Mouse (Mus musculus): ENCODE data around the gene R3hdm2. TPM values are rescaled to one million over a fixed set of nuclear protein-coding genes. Genes with fewer than 3 reads are reported as not detected.

Gene R3hdm2
- polyA plus RNA-seq, 1 experiment = 70.7 TPM

DNA sequence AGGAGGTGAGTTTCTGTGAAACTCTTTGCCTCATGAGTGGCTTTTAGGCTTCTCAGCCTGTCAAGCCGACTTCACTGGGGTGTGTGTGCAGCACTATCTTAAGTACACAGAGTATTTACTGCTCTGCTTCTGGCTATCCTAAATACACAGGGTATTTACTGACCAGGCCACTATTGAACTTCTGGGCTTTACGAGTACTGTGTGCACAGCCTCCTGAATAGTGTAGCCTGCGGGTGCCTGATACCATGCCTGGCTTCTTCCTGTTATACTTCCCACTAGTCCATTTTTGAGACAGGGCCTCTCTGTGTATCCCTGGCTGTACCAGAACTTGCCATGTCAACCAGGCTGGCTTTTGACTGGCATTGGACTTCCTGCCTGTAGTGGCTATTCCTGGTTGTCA is 2.4 kb upstream of the R3hdm2 start:
- peaks cover 2% of the 10 kb centered on the region for H3K4me1 ChIP-seq (ENCODE audit: control insufficient read depth, insufficient read depth, insufficient read length, low read length)
- no peak overlapping the region for H3K27ac ChIP-seq (replicated peaks; ENCODE audit: low read depth, low read length)
- H3K4me3 ChIP-seq (ENCODE audit: insufficient read depth, low read depth, low read length) = no peak overlapping the region

DNA sequence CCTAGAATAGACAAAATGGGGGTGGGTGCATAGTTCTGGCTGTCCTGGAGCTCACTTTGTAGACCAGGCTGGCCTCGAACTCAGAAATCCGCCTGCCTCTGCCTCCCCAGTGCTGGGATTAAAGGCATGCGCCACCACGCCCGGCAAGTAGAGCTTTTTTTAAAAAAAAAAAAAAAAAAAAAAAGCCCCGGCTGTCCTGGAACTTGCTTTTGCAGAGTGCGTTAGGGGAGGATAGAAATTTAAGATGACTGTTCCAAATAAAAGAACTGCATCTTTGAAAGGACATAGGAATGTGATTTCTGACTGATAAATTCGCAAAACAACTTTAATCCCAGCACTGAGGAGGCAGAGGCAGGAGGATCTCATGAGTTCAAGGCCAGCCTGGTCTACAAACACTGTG is 473 bp upstream of the R3hdm2 start:
- Histone ChIP-seq H3K4me3 (ENCODE audit: insufficient read depth, low read depth, low read length) (peak overlapping the region; percentile 81), H3K4me1 (ENCODE audit: control insufficient read depth, insufficient read depth, insufficient read length, low read length) (peaks cover 2% of the 10 kb centered on the region), H3K27ac (replicated peaks; ENCODE audit: low read depth, low read length) (no peak overlapping the region)

DNA sequence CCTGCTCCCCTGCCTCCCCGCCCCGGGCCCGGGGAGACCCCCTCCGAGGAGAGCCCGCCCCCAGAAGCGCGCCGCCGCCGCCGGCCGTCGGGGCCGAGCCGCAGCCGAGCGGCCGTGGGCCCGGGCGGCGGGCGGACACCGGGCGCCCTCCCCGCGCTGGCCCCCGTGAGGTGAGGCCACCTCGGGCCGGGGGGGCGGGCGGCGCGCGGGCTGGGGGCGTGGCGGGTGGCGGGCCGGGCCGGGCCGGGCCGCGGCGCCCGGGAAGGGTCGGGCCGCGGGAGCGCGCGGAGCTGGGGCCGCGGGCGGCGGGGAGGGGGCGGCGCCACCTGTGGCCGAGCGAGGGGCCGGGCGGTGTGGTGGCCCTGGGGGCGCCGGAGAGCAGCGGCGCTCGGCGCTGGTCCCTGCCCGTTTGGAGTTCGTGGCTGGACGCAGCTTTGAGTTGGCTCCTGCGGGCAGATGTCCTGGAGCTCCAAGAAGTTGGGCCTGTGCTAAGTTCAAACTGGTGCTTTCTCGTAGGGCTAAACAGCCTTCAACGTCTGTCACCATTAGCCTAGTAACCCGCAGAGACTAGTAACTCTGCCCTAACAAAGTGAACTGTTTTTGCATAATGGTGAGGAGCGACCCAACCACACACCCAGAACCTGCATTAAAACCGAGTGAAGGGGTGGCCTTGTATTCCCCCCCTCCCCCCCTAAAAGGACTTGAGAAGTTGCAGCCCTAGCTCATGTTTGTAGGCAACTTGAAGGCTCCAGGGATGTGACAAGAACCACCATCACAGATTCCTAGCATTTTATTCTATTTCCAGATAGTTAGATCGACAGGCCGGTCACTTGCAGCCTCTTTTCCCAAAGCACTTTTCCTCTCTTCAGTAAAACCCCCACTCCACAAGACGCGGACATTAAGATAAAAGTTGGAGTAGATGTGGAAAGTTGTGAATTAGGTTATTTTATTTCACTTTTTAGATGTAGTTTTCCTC is 928 bp downstream of the R3hdm2 start:
- Histone ChIP-seq H3K27ac (replicated peaks; ENCODE audit: low read depth, low read length) (peak overlapping the region; percentile 64), H3K4me3 (ENCODE audit: insufficient read depth, low read depth, low read length) (peak overlapping the region; percentile 84), H3K4me1 (ENCODE audit: control insufficient read depth, insufficient read depth, insufficient read length, low read length) (peaks cover 5% of the 10 kb centered on the region)

DNA sequence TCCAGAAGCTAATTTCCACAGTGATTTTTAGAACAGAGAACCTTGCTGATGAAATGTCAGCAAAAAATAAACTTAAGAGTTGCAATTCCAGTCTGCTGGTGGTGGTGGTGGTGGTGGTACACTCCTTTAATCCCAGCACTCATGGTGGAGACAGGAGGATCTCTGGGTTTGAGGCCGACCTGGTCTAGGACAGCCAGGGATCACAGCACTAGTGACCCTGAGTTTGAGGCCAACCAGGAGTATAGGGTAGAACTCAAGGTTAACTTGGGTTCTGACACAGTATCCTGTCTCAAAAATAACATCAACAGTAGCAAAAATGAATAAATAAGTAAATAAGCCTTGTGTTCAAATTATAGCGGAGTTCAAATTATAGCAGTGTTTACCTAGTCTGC is 1.6 kb downstream of the R3hdm2 start:
- H3K4me1 ChIP-seq (ENCODE audit: control insufficient read depth, insufficient read depth, insufficient read length, low read length) = peaks cover 5% of the 10 kb centered on the region
- peak overlapping the region; percentile 84 for H3K4me3 ChIP-seq (ENCODE audit: insufficient read depth, low read depth, low read length)
- 0 out of 2 replicates have a peak overlapping the region, but pooled peaks have one; percentile 64 for H3K27ac ChIP-seq (replicated peaks; ENCODE audit: low read depth, low read length)

DNA sequence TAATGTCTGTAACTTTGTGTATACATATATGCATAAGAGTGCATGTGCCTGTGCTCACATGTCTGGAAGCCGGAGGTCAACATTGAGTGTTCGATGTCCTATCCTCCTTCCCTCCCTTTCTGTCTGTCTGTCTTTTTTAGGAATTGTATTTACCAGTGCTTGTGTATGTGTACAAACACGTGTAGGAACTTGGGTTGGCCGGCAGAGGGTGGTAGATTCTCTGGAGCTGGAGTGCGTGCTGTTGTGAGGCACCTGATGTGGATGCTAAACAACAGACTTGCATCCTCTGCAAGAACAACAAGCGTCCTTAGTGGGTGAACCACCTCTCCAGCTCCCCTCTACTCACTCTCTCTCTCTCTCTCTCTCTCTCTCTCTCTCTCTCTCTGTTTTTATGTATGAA is 11.6 kb downstream of the R3hdm2 start:
- Histone ChIP-seq H3K4me3 (ENCODE audit: insufficient read depth, low read depth, low read length) (no peak overlapping the region), H3K4me1 (ENCODE audit: control insufficient read depth, insufficient read depth, insufficient read length, low read length) (no peaks in the 10 kb centered on the region), H3K27ac (replicated peaks; ENCODE audit: low read depth, low read length) (no peak overlapping the region)

DNA sequence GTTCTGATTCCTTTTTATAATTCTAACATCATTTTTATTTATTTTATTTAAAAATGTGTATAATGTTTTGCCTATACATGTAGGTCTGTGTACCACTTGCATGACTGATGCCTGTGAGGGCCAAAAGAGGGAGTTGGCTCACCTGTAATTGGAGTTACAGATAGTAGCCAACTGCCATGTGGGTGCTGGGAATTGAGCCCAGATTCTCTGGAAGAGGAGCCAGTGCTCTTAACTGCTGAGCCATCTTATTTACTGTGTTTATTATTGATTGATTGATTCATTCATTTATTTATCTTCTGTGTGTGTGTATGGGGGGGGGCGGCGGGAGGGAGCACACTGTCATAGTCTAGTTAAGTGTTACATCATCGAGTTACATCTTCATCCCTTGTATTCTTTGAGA is 24.6 kb downstream of the R3hdm2 start:
- H3K4me1 ChIP-seq (ENCODE audit: control insufficient read depth, insufficient read depth, insufficient read length, low read length) = no peaks in the 10 kb centered on the region
- H3K27ac ChIP-seq (replicated peaks; ENCODE audit: low read depth, low read length) = no peak overlapping the region
- no peak overlapping the region for H3K4me3 ChIP-seq (ENCODE audit: insufficient read depth, low read depth, low read length)

DNA sequence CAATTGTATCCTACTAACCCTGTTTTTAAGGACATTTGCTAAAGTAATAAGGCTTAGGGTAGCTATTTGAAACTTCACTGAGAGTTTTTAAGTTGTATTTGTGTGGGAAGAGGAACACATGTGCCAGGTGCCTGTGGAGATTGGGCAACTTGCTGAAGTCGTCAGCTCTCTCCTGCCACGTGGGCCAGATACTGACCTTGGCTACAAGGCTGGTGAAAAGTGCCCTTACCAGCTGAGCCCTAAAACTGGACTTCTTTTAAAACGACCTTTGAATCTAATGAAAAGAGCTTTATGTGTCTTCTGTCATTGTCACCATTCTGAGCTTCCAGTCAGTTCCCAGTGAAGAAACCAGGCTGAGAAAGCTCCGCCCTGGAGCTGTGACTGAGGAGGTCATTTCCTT is 27.3 kb downstream of the R3hdm2 start:
- H3K27ac ChIP-seq (replicated peaks; ENCODE audit: low read depth, low read length) = peak overlapping the region; percentile 18
- no peak overlapping the region for H3K4me3 ChIP-seq (ENCODE audit: insufficient read depth, low read depth, low read length)
- H3K4me1 ChIP-seq (ENCODE audit: control insufficient read depth, insufficient read depth, insufficient read length, low read length) = no peaks in the 10 kb centered on the region

DNA sequence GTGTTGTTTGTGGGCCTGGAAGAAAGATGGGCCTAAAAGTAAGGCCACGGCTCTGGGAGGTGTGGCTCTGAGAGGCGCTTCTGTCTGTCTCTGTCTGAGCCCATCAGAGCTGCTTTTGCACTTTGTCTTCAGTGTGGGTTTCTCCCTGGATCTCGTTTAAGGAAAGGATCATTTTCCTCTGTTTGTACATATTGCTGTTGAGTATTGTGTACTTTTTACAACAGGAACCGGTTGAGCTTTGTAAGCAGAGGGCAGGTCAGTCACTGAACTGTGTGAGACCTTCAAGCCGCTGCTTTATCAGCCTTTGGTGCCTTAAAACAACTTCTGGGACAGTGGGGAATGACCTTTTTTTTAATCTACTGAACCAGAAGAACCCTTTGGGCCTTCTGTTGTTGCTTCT is 32.0 kb downstream of the R3hdm2 start:
- Histone ChIP-seq H3K4me3 (ENCODE audit: insufficient read depth, low read depth, low read length) (no peak overlapping the region), H3K27ac (replicated peaks; ENCODE audit: low read depth, low read length) (no peak overlapping the region), H3K4me1 (ENCODE audit: control insufficient read depth, insufficient read depth, insufficient read length, low read length) (no peaks in the 10 kb centered on the region)

DNA sequence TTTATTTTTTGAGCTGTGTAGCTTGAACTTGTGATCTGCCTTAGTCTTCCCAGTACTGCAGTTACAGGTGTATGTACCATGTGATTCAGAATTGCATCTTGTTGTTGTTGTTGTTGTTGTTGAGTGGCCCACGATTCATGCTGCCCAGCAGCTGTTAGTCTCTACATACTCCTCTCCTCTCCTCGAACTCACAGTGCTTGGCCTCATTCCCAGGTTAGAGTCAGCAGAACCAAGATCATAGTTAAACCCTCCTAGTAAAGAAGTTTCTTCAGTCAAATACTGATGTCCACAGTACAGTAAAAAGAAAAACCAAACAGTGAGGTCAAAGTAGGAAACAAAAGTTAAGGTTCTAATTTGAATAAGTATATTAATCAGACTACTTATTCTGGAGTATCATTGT is 32.6 kb downstream of the R3hdm2 start:
- Histone ChIP-seq H3K4me1 (ENCODE audit: control insufficient read depth, insufficient read depth, insufficient read length, low read length) (no peaks in the 10 kb centered on the region), H3K27ac (replicated peaks; ENCODE audit: low read depth, low read length) (no peak overlapping the region), H3K4me3 (ENCODE audit: insufficient read depth, low read depth, low read length) (no peak overlapping the region)

DNA sequence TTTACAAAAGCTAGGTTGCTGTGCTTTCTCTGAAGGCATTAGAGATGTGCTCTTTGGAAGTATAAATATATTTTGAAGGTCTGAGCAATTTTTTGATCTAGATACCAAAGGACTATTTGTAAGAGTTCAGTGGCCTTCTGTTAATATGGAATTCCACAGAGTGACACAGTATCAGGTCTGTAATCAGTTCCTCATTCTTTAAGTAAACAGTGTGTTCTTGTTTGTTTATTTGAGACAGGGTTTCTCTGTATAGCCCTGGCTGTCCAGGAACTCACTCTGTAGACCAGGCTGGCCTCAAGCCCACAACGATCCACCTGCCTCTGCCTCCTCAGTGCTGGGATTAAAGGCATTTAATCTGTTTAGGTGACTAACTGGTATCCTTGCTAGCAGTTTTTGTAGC is 33.5 kb downstream of the R3hdm2 start:
- Histone ChIP-seq H3K4me3 (ENCODE audit: insufficient read depth, low read depth, low read length) (no peak overlapping the region), H3K4me1 (ENCODE audit: control insufficient read depth, insufficient read depth, insufficient read length, low read length) (no peaks in the 10 kb centered on the region), H3K27ac (replicated peaks; ENCODE audit: low read depth, low read length) (no peak overlapping the region)

DNA sequence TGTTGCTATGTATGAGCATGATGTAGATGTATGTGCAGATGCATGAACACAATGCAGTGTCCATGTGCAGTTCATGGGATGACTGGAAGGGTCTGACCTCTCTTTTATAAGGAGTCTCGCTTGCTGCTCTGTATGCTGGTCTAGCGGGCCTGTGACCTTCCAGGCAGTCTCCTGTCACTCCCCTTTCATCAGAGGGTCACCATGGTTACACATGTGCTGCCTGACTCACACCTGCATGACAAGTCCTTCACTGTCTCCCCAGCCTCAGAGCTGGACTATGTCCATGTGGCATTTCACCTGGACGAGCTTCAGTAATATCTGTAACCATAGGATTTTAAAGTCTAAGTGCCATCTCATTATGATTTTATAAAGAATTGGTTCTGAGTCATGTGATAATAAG is 34.0 kb downstream of the R3hdm2 start:
- Histone ChIP-seq H3K4me3 (ENCODE audit: insufficient read depth, low read depth, low read length) (no peak overlapping the region), H3K4me1 (ENCODE audit: control insufficient read depth, insufficient read depth, insufficient read length, low read length) (no peaks in the 10 kb centered on the region; the same call in 1 of the 2 replicates), H3K27ac (replicated peaks; ENCODE audit: low read depth, low read length) (no peak overlapping the region)

DNA sequence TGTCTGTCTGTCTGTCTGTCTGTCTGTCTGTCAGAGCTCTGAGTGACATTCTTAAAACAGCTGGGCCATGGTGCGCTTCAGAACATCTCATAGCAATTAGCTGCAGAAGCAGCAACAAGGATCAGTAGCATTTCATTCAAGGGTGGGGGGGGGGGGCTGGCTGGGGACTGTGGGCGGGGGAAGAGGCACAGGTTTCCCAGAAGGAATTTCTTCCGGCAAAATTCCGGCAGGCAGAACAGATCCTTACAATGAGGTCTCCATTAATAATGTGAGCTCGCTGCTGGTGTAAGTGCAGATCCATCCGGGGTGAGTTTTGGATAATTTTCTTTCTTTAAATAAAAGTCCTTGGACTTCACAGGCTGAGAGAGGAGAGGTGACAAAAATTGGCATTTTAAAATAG is 40.0 kb downstream of the R3hdm2 start:
- H3K27ac ChIP-seq (replicated peaks; ENCODE audit: low read depth, low read length) = no peak overlapping the region
- H3K4me1 ChIP-seq (ENCODE audit: control insufficient read depth, insufficient read depth, insufficient read length, low read length) = peaks cover 3% of the 10 kb centered on the region; the same call in 1 of the 2 replicates

DNA sequence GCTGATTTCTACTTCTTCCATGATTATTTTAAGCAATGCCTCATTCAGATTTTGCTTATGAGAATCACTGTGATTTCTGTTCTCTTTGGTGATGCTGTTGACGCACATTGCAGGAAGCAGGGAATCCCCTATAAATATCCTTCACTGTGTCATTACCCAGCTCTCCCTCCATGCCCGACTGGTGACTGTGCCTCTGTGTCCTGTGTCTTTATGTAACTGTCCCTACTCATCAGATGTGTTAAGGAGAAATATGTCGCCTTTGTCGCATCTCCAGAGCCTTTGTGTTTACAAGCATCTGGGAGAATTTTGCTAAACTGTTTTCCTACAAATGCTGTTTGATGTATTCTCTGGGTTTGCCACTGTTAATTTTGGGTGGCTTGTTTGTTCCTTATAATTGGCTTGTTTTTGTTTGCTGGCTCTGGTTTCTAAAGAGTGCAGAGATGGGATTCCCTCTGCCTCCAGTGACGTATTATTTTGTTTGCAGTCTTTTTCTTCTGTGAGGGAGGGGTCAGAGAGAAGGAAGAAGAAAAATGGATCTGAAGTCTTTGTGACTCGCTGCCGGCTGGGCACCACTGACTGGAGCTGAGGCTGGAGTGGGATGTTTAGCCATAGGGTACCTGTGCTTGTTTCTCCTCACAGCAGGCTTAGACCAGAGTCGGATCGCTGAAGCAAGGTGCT is 40.7 kb downstream of the R3hdm2 start:
- H3K4me3 ChIP-seq (ENCODE audit: insufficient read depth, low read depth, low read length) = no peak overlapping the region
- H3K27ac ChIP-seq (replicated peaks; ENCODE audit: low read depth, low read length) = no peak overlapping the region
- H3K4me1 ChIP-seq (ENCODE audit: control insufficient read depth, insufficient read depth, insufficient read length, low read length) = peaks cover 8% of the 10 kb centered on the region; the same call in 1 of the 2 replicates

More for the DNA sequence above, 40.0 kb downstream of the R3hdm2 start:
- no peak overlapping the region for H3K4me3 ChIP-seq (ENCODE audit: insufficient read depth, low read depth, low read length)

DNA sequence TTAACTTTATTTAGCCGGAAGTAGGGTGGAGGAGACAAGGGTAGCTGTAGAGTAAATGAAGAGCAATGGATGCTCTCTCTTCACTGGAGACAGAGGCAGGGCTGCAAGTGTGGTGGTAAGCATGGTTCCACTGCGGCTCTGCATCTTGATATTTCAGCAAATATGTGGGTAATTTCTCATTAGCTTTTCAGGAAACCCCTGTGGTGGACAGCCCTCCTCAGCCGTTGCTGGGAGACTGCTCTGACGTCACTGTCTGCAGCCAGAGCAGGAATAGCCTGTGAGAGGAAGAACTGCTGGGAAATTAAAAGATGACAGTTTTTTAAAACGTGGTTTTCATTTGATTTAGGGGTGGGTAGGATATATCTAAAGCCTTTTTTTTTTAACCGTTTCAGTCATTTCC is 41.9 kb downstream of the R3hdm2 start:
- H3K4me1 ChIP-seq (ENCODE audit: control insufficient read depth, insufficient read depth, insufficient read length, low read length) = peaks cover 17% of the 10 kb centered on the region
- H3K4me3 ChIP-seq (ENCODE audit: insufficient read depth, low read depth, low read length) = no peak overlapping the region
- H3K27ac ChIP-seq (replicated peaks; ENCODE audit: low read depth, low read length) = no peak overlapping the region

DNA sequence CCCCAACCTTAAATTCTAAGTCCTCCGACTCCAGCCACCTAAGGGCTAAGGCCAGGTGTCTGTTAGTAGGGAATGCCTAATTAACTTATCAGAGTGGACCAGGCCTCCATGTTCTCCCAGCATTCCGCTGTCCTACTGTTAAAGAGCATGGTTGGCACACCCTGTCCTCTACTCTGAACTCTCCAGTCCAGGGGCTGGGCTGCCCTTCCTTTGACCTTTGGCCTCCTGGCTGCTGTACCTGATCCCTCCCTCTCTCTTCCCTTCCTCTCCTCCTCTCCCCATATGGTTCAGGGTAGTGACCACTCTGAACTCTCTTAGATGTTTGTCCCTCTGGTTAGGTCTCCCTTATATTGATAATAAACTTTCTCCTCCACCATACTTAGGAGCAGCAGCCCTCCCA is 45.7 kb downstream of the R3hdm2 start:
- Histone ChIP-seq H3K27ac (replicated peaks; ENCODE audit: low read depth, low read length) (no peak overlapping the region), H3K4me1 (ENCODE audit: control insufficient read depth, insufficient read depth, insufficient read length, low read length) (peaks cover 21% of the 10 kb centered on the region), H3K4me3 (ENCODE audit: insufficient read depth, low read depth, low read length) (no peak overlapping the region)
